Comparison of ENCODE assay signal across 15 mouse cellular contexts in genomic region chr12:16630152-16630865, GRCm38 (mm10). TPM values are rescaled to one million over a fixed set of nuclear protein-coding genes. Genes with fewer than 3 reads are reported as not detected.
DNase-seq lines count a peak whose midpoint lies in the region; ATAC-seq and TF ChIP-seq lines count a peak whose summit lies in the region.
"Had no signal": no experiment of that assay in that cellular context is flagged by ENCODE, and none has a peak within 500 bp of the region (broad histone marks: within the 10 kb centered on the region; RNA-seq: fewer than 3 reads in every experiment).

No protein-coding gene starts in this region.

- H3K9ac ChIP-seq in lung, postnatal 0 days (replicated peaks; ENCODE audit: low read depth): no peak overlapping the region

- no peak overlapping the region for H3K4me2 ChIP-seq in lung, postnatal 0 days (replicated peaks; ENCODE audit: low read depth, low read length)

- no peak for TF ChIP-seq EP300 in lung, postnatal 0 days (IDR thresholded peaks at IDR 0.05)

- peak; percentile 12 to 46 for DNase-seq in adrenal gland, adult 18-20 months (ENCODE audit: low spot score in 2 of 2)
- no peak for DNase-seq in adrenal gland, postnatal 4 days (ENCODE audit: low spot score in 2 of 2)
- peak; percentile 27 for DNase-seq in lung, postnatal 10 days
- DNase-seq in lung, postnatal 0 days (ENCODE audit: low spot score): no peak
- DNase-seq in heart, postnatal 4 days: peak; percentile 71
- DNase-seq in cerebellum, adult 2 months: no peak
- no peak for DNase-seq in thymus, postnatal 0 days (ENCODE audit: low spot score)
- DNase-seq: layer of hippocampus, postnatal 36 days; thymus, postnatal 14 days had no signal

- 47% methylated on average over 7 of the region's 7 CpGs for WGBS in lung, postnatal 0 days
- 33% methylated on average over 7 of the region's 7 CpGs for WGBS in cerebellum, adult 2 months

- TF ChIP-seq CTCF in lung, postnatal 0 days (IDR thresholded peaks at IDR 0.05): no peak
- no peak for TF ChIP-seq CTCF in testis, adult 2 months (IDR thresholded peaks at IDR 0.05; ENCODE audit: control insufficient read depth, insufficient read depth, insufficient replicate concordance, low read depth, low read length)
- TF ChIP-seq CTCF in cerebellum, adult 2 months (IDR thresholded peaks at IDR 0.05; ENCODE audit: borderline replicate concordance, insufficient read depth, low read depth, low read length): no peak

- no peaks in the 10 kb centered on the region for H3K4me1 ChIP-seq in lung, postnatal 0 days (ENCODE audit: insufficient read depth, low read depth, low read length)
- no peaks in the 10 kb centered on the region for H3K4me1 ChIP-seq in testis, adult 2 months (ENCODE audit: control insufficient read depth, insufficient read depth, low read length)
- H3K4me1 ChIP-seq in cerebellum, adult 2 months (ENCODE audit: control insufficient read depth, insufficient read depth, low read length): no peaks in the 10 kb centered on the region; the same call in 1 of the 2 replicates

- no peak overlapping the region for H3K4me3 ChIP-seq in lung, postnatal 0 days (ENCODE audit: low read depth, low read length)
- no peak overlapping the region for H3K4me3 ChIP-seq in testis, adult 2 months (ENCODE audit: control insufficient read depth, low read depth, low read length)
- no peak overlapping the region for H3K4me3 ChIP-seq in cerebellum, adult 2 months (replicated peaks; ENCODE audit: insufficient read depth, low read depth, low read length)

- no peak for TF ChIP-seq POLR2A in testis, adult 2 months (IDR thresholded peaks at IDR 0.05; ENCODE audit: control insufficient read depth, low read depth, low read length)
- TF ChIP-seq POLR2A in cerebellum, adult 2 months (IDR thresholded peaks at IDR 0.05; ENCODE audit: borderline replicate concordance, insufficient read depth, low read length): no peak

- no peaks in the 10 kb centered on the region for H3K9me3 ChIP-seq in lung, postnatal 0 days (ENCODE audit: low read length)
- H3K9me3 ChIP-seq: G1E had no signal

- no peak overlapping the region for H3K27ac ChIP-seq in lung, postnatal 0 days (ENCODE audit: low read length)
- H3K27ac ChIP-seq in testis, adult 2 months (ENCODE audit: control insufficient read depth, insufficient read depth, low read depth, low read length): peak overlapping the region; percentile 56
- H3K27ac ChIP-seq in cerebellum, adult 2 months (ENCODE audit: insufficient read depth, low read length): no peak overlapping the region

- no peak for ATAC-seq in lung, postnatal 0 days
- ATAC-seq: hindbrain, embryonic 16.5 days; midbrain, embryonic 16.5 days had no signal

- H3K36me3 ChIP-seq in lung, postnatal 0 days (ENCODE audit: insufficient read depth, low read length): no peaks in the 10 kb centered on the region
- H3K36me3 ChIP-seq in testis, adult 2 months (ENCODE audit: control insufficient read depth, insufficient read depth, low read length): no peaks in the 10 kb centered on the region
- H3K36me3 ChIP-seq: G1E had no signal

- H3K27me3 ChIP-seq in lung, postnatal 0 days (replicated peaks; ENCODE audit: insufficient read depth, low read length): no peaks in the 10 kb centered on the region
- H3K27me3 ChIP-seq in testis, adult 2 months (ENCODE audit: control insufficient read depth, insufficient read depth, low read length): no peaks in the 10 kb centered on the region
- H3K27me3 ChIP-seq in cerebellum, adult 2 months (ENCODE audit: control insufficient read depth, insufficient read depth, low read length): no peaks in the 10 kb centered on the region

RNA-seq across cellular contexts. Expression of gene Lpin1, which starts 19.5 kb away (rescaled TPM):
- 100 to 1,000 TPM in 1 of 2 experiments, 10 to 100 TPM in 1; 92.7 to 186 TPM for total RNA-seq in adrenal gland, adult 18-20 months (2021)
- 10 to 100 TPM; 21.6 to 23.4 TPM for total RNA-seq in adrenal gland, postnatal 4 days (2021)
- polyA plus RNA-seq in lung, postnatal 0 days (2015; fragmentation: Nextera tagmentation; extraction: Ambion mirVana): 7.3 and 9.0 TPM in 2 replicates
- total RNA-seq in heart, postnatal 4 days (2021): 10 to 100 TPM; 24.5 to 25.4 TPM
- 300 and 301 TPM in 2 replicates for polyA plus RNA-seq in testis, adult 2 months (2012; rRNA removed)
- polyA plus RNA-seq in cerebellum, adult 2 months (2012; rRNA removed): 37.2 and 38.6 TPM in 2 replicates
- polyA plus RNA-seq in thymus, postnatal 0 days (2015; fragmentation: Nextera tagmentation; extraction: Ambion mirVana): 6.4 and 6.5 TPM in 2 replicates

RNA-seq across cellular contexts. Expression of gene Ntsr2, which starts 22.9 kb away (rescaled TPM):
- total RNA-seq in adrenal gland, adult 18-20 months (2021): 1 to 10 TPM; 1.6 to 2.1 TPM
- under 1 TPM in 1 of 2 experiments, not detected in 1; 0.34 TPM for total RNA-seq in adrenal gland, postnatal 4 days (2021)
- 0.39 and 0.48 TPM in 2 replicates for polyA plus RNA-seq in lung, postnatal 0 days (2015; fragmentation: Nextera tagmentation; extraction: Ambion mirVana)
- 1 to 10 TPM; 2.2 to 2.3 TPM for total RNA-seq in heart, postnatal 4 days (2021)
- polyA plus RNA-seq in testis, adult 2 months (2012; rRNA removed): 0.90 and 1.7 TPM in 2 replicates
- polyA plus RNA-seq in cerebellum, adult 2 months (2012; rRNA removed): 243 and 262 TPM in 2 replicates
- not detected in 2 replicates for polyA plus RNA-seq in thymus, postnatal 0 days (2015; fragmentation: Nextera tagmentation; extraction: Ambion mirVana)
- total RNA-seq: neutrophil, adult 5-6 weeks had no signal
- polyA plus RNA-seq: G1E; liver, embryonic 16.5 days had no signal

Comparison
In these comparisons a context has a peak if more than half of its experiments do, and no peak if none do; other contexts are left out.
1. DNase-seq: peak in adrenal gland, adult 18-20 months (2 of 2), lung, postnatal 10 days (single experiment) and heart, postnatal 4 days (single experiment); none in adrenal gland, postnatal 4 days (0 of 2), lung, postnatal 0 days (single experiment), cerebellum, adult 2 months (0 of 2) and thymus, postnatal 0 days (single experiment).
2. RNA of gene Ntsr2, which starts 22.9 kb away (polyA plus RNA-seq): 243 to 262 TPM in cerebellum, adult 2 months; 0.90 to 1.7 TPM in testis, adult 2 months, 0.39 to 0.48 TPM in lung, postnatal 0 days and not detected in thymus, postnatal 0 days; every median in the first group is over 10 times any median in the second.